9 mouse cellular contexts compared by ENCODE assay signal in the genomic region with DNA sequence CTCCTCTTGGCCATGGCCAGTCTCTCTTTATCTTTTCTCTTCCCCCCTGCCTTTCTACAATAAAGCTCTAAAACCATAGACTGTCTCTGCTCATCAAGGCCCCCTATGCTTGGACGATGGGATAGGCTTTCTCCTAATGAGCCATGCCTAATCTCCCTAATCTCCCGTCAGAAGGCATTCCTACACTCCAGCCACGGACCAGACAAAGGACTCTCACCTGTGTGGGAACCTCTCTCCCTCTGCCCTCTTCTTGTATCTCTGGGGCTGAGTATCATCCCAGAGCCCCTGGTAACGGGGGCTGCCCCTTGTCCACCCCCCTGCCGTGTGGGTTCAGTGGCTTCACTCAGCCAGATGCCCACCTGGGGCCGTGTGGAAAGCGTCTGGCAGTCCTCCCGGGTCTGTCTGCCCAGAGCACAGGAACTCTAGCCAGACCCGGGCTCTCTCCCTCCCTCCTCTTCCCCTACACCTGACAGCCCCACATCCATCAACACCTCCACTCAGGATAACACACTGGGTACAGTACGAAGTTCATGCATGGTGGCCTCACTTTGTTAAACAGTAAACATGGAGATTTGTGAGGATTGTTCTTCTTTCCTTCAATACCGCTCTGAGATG. TPM values are rescaled to one million over a fixed set of nuclear protein-coding genes. Genes with fewer than 3 reads are reported as not detected.
DNase-seq lines count a peak whose midpoint lies in the region; ATAC-seq lines count a peak whose summit lies in the region.
"Had no signal": no experiment of that assay in that cellular context is flagged by ENCODE, and none has a peak within 500 bp of the region (broad histone marks: within the 10 kb centered on the region; RNA-seq: fewer than 3 reads in every experiment).

No protein-coding gene starts in this region.

- 16% methylated on average over 11 of the region's 11 CpGs for WGBS in forebrain, embryonic 15.5 days
- 20% methylated on average over 11 of the region's 11 CpGs for WGBS in midbrain, embryonic 12.5 days

- H3K9me3 ChIP-seq in forebrain, embryonic 15.5 days = no peaks in the 10 kb centered on the region
- no peaks in the 10 kb centered on the region for H3K9me3 ChIP-seq in midbrain, embryonic 12.5 days

- H3K4me1 ChIP-seq in forebrain, embryonic 15.5 days = no peaks in the 10 kb centered on the region
- H3K4me1 ChIP-seq in midbrain, embryonic 12.5 days = peaks cover 6% of the 10 kb centered on the region; the same call in 1 of the 2 replicates

- no peaks in the 10 kb centered on the region for H3K27me3 ChIP-seq in forebrain, embryonic 15.5 days
- H3K27me3 ChIP-seq in midbrain, embryonic 12.5 days = no peaks in the 10 kb centered on the region

- no peak overlapping the region for H3K9ac ChIP-seq in forebrain, embryonic 15.5 days (replicated peaks)
- H3K9ac ChIP-seq in midbrain, embryonic 12.5 days (replicated peaks) = no peak overlapping the region

- intact Hi-C loops in gastrocnemius, postnatal 36 days (cut with DNase I) = loop anchor here (10.0 kb wide), 1 partner anchor 584 kb away; no protein-coding TSS in a partner anchor

- H3K36me3 ChIP-seq in forebrain, embryonic 15.5 days = no peaks in the 10 kb centered on the region
- 0 out of 2 replicates have a peak, but pooled peaks cover 1% of the 10 kb centered on the region for H3K36me3 ChIP-seq in midbrain, embryonic 12.5 days

- peak; percentile 39; the same call in 1 of the 2 replicates for ATAC-seq in forebrain, embryonic 15.5 days (replicated peaks)
- ATAC-seq in midbrain, embryonic 12.5 days (ENCODE audit: low FRiP score, low read depth) = peak; percentile 69
- ATAC-seq in megakaryocyte progenitor cell, adult 5-6 weeks (replicated peaks; ENCODE audit: poor library complexity) = no peak

- H3K4me2 ChIP-seq in forebrain, embryonic 15.5 days (replicated peaks) = no peak overlapping the region
- H3K4me2 ChIP-seq in midbrain, embryonic 12.5 days (replicated peaks) = peak overlapping the region; percentile 19; the same call in 1 of the 2 replicates

- DNase-seq in embryo, embryonic 10.5 days (ENCODE audit: low spot score) = peak; percentile 13
- DNase-seq in embryo, embryonic 10 days (ENCODE audit: low spot score) = no peak
- peak; percentile 19 for DNase-seq in kidney, adult 11 months
- DNase-seq in adrenal gland, postnatal 25 days = no peak
- DNase-seq in gastrocnemius, postnatal 36 days = no peak
- DNase-seq: spleen, adult 18-20 months had no signal

- no peak overlapping the region for H3K4me3 ChIP-seq in forebrain, embryonic 15.5 days
- H3K4me3 ChIP-seq in midbrain, embryonic 12.5 days = no peak overlapping the region

- no peak overlapping the region for H3K27ac ChIP-seq in forebrain, embryonic 15.5 days (replicated peaks)
- no peak overlapping the region for H3K27ac ChIP-seq in midbrain, embryonic 12.5 days (replicated peaks)

RNA-seq across cellular contexts. Expression of gene D1Ertd622e, which starts 37.2 kb away (rescaled TPM):
- 54.7 and 58.2 TPM in 2 replicates for polyA plus RNA-seq in forebrain, embryonic 15.5 days (2015; fragmentation: Nextera tagmentation; extraction: Ambion mirVana)
- polyA plus RNA-seq in midbrain, embryonic 12.5 days (2016; fragmentation: Nextera tagmentation; extraction: Ambion mirVana) = 34.3 and 43.3 TPM in 2 replicates
- total RNA-seq in adrenal gland, postnatal 25 days (2021) = 18.2 and 23.7 TPM in 2 replicates
- total RNA-seq in gastrocnemius, postnatal 36 days (2021) = 10 to 100 TPM; 16.6 to 20.4 TPM
- total RNA-seq in megakaryocyte progenitor cell, adult 5-6 weeks (2015) = 33.0 and 35.2 TPM in 2 replicates
- total RNA-seq in megakaryocyte progenitor cell, adult 5-6 weeks (2017) = 40.5 and 40.9 TPM in 2 replicates

Comparison
In these comparisons a context has a peak if more than half of its experiments do, and no peak if none do; other contexts are left out.
1. DNase-seq: peak in embryo, embryonic 10.5 days (single experiment) and kidney, adult 11 months (single experiment); none in embryo, embryonic 10 days (single experiment), adrenal gland, postnatal 25 days (single experiment) and gastrocnemius, postnatal 36 days (0 of 2).